Mouse (Mus musculus) stomach, postnatal 0 days (tissue): ENCODE results near the gene Foxn2.

Source experiments
- CTCF ChIP-seq: IDR thresholded peaks from 2 replicates; pipeline ENCODE4 v1.5.1; 2016; ENCODE audit warnings: antibody characterized with exemption, low read depth, mild to moderate bottlenecking, moderate library complexity
- EP300 ChIP-seq: optimal IDR thresholded peaks from 2 replicates; pipeline ENCODE3; 2016; ENCODE audit warnings: antibody characterized with exemption

GRCm38 (mm10) chr17:88459516-88459915 lies 19.0 kb downstream of the Foxn2 start:
- TF ChIP-seq EP300: no peak
- TF ChIP-seq CTCF: no peak
